Mouse (Mus musculus) heart, embryonic 16.5 days (tissue): ENCODE results near the gene Mbd5. TPM values are rescaled to one million over a fixed set of nuclear protein-coding genes. Genes with fewer than 3 reads are reported as not detected.

Experiments used
- ATAC-seq: fragments of 200-750 bp; cut with Nextera tagmentation; replicated peaks from 2 replicates; pipeline ENCODE4 v1.8.0; 2017; ENCODE audit warnings: moderate number of reproducible peaks; ENCODE audit not compliant: insufficient read depth, low FRiP score; ENCODE audit errors: extremely low read depth
- H3K27ac ChIP-seq: fragments of 300-500 bp; sonication (generic); 2 replicates; pipeline ENCODE4 v1.5.1; 2014; ENCODE audit warnings: mild to moderate bottlenecking, low read length, control low read depth, moderate library complexity
- H3K27me3 ChIP-seq: fragments of 300-500 bp; sonication (generic); 2 replicates; pipeline ENCODE4 v1.6.1; 2014; ENCODE audit warnings: low read length, mixed read lengths; ENCODE audit not compliant: control insufficient read depth, insufficient read depth
- H3K36me3 ChIP-seq: fragments of 300-500 bp; sonication (generic); 2 replicates; pipeline ENCODE4 v1.6.1; 2014; ENCODE audit not compliant: control insufficient read depth, insufficient read depth
- H3K4me1 ChIP-seq: fragments of 300-500 bp; sonication (generic); 2 replicates; pipeline ENCODE4 v1.6.1; 2014; ENCODE audit warnings: low read length, mixed read lengths; ENCODE audit not compliant: control insufficient read depth, insufficient read depth
- H3K4me2 ChIP-seq: fragments of 300-500 bp; sonication (generic); 2 replicates; pipeline ENCODE4 v1.6.1; 2014; ENCODE audit warnings: low read depth, mild to moderate bottlenecking, control low read depth, low read length
- H3K4me3 ChIP-seq: fragments of 300-500 bp; sonication (generic); 2 replicates; pipeline ENCODE4 v1.5.1; 2014; ENCODE audit warnings: mild to moderate bottlenecking, control low read depth, low read length
- H3K9ac ChIP-seq: fragments of 300-500 bp; sonication (generic); 2 replicates; pipeline ENCODE4 v1.6.1; 2014; ENCODE audit warnings: low read length, control low read depth
- H3K9me3 ChIP-seq: fragments of 300-500 bp; sonication (generic); replicated peaks from 2 replicates; pipeline ENCODE4 v1.6.1; 2016; ENCODE audit warnings: low read length; ENCODE audit not compliant: control insufficient read depth
- WGBS: fragments of 180-500 bp; shearing (Covaris S2); extraction: QIAGEN DNeasy Blood & Tissue Kit; methylation state at CpG from one replicate; pipeline ENCODE4 v1.1.7; 2014; 5-methylcytosine and 5-hydroxymethylcytosine counted together
- polyA plus RNA-seq: library from polyadenylated mRNA; unstranded; fragments of >200 nt; fragmentation: Nextera tagmentation; extraction: Ambion mirVana; gene quantifications from 2 replicates; pipeline ENCODE4 v1.2.1, GENCODE M21; 2015

The Mbd5 gene
- polyA plus RNA-seq, 1 experiment from 2014 or later: 21.8 TPM

GRCm38 (mm10) chr2:49366878-49367545 lies 417.7 kb downstream of the Mbd5 start:
- no peak overlapping the region for H3K4me3 ChIP-seq
- ATAC-seq: no peak
- H3K36me3 ChIP-seq: no peaks in the 10 kb centered on the region
- H3K27ac ChIP-seq: no peak overlapping the region
- no peak overlapping the region for H3K9ac ChIP-seq
- no peaks in the 10 kb centered on the region for H3K9me3 ChIP-seq
- H3K4me1 ChIP-seq: peaks cover 6% of the 10 kb centered on the region
- H3K27me3 ChIP-seq: no peaks in the 10 kb centered on the region
- WGBS: 80% methylated on average over 14 of the region's 14 CpGs
- H3K4me2 ChIP-seq: peak overlapping the region; percentile 44

- ATAC-seq: peak; percentile 66
- 30% methylated on average over 17 of the region's 17 CpGs for WGBS
- Histone ChIP-seq H3K27ac (no peak overlapping the region), H3K9me3 (no peaks in the 10 kb centered on the region), H3K27me3 (no peaks in the 10 kb centered on the region), H3K9ac (no peak overlapping the region), H3K4me3 (no peak overlapping the region), H3K36me3 (no peaks in the 10 kb centered on the region), H3K4me2 (peak overlapping the region; percentile 44), H3K4me1 (peaks cover 11% of the 10 kb centered on the region)
Measured at GRCm38 (mm10) chr2:49367546-49367917, 418.2 kb downstream of the Mbd5 start.

- Histone ChIP-seq H3K27ac (no peak overlapping the region), H3K9me3 (no peaks in the 10 kb centered on the region), H3K4me2 (no peak overlapping the region), H3K4me1 (peaks cover 16% of the 10 kb centered on the region), H3K27me3 (no peaks in the 10 kb centered on the region), H3K36me3 (no peaks in the 10 kb centered on the region), H3K4me3 (no peak overlapping the region), H3K9ac (no peak overlapping the region)
- 86% methylated on average over 5 of the region's 5 CpGs for WGBS
- no peak for ATAC-seq
Measured at GRCm38 (mm10) chr2:49371632-49372031, 422.3 kb downstream of the Mbd5 start.

GRCm38 (mm10) chr2:49372586-49372985 lies 423.3 kb downstream of the Mbd5 start:
- WGBS: 13% methylated on average over 3 of the region's 3 CpGs
- peak overlapping the region; percentile 42; the same call in 1 of the 2 replicates for H3K27ac ChIP-seq
- ATAC-seq: peak; percentile 76
- no peaks in the 10 kb centered on the region for H3K27me3 ChIP-seq
- no peak overlapping the region for H3K9ac ChIP-seq
- H3K4me2 ChIP-seq: no peak overlapping the region
- no peaks in the 10 kb centered on the region for H3K9me3 ChIP-seq
- peaks cover 14% of the 10 kb centered on the region for H3K4me1 ChIP-seq
- no peaks in the 10 kb centered on the region for H3K36me3 ChIP-seq
- no peak overlapping the region for H3K4me3 ChIP-seq

Other genes with a start within 250 kb of the Mbd5 start
- 9.5 and 10.1 TPM in 2 replicates for gene Acvr2a, start 135.4 kb upstream of the Mbd5 start, polyA plus RNA-seq
- gene Orc4, start 769 bp downstream of the Mbd5 start, polyA plus RNA-seq: 77.6 and 82.6 TPM in 2 replicates